Mouse (Mus musculus): ENCODE measurements around the gene Tufm.

GRCm38 (mm10) chr7:126467271-126467670 lies 19.9 kb upstream of the Tufm start:
- TF ChIP-seq CTCF (IDR thresholded peaks at IDR 0.05; ENCODE audit: low read depth, low read length) (peak; percentile 66), POLR2A (IDR thresholded peaks at IDR 0.05; ENCODE audit: insufficient read depth, low read length) (no peak)
